Mouse (Mus musculus) MEL (cell line): Measurements from ENCODE around the gene 1110008P14Rik.

ENCODE experiments used
- BHLHE40 ChIP-seq: IDR thresholded peaks from 2 replicates; pipeline ENCODE4 v1.6.1; 2012; ENCODE audit warnings: low read depth, mild to moderate bottlenecking, inconsistent platforms, low read length, improper control_type of control experiment, borderline replicate concordance
- GABPA ChIP-seq: IDR thresholded peaks from 2 replicates; pipeline ENCODE4 v1.6.1; 2012; ENCODE audit warnings: low read depth, mild to moderate bottlenecking, inconsistent platforms, low read length, improper control_type of control experiment, moderate library complexity
- POLR2A ChIP-seq, 2 experiments: IDR thresholded peaks; 2 replicates each; pipeline ENCODE4 v1.6.1; 2011 to 2012; ENCODE audit warnings: low read length in 2 of 2, mild to moderate bottlenecking in 2 of 2, control low read depth in 1 of 2, improper control_type of control experiment in 1 of 2, low read depth in 1 of 2, moderate library complexity in 1 of 2; ENCODE audit not compliant: control insufficient read depth in 1 of 2, insufficient read depth in 1 of 2, poor library complexity in 1 of 2
- RCOR1 ChIP-seq: IDR thresholded peaks from 2 replicates; pipeline ENCODE4 v1.6.1; 2012; ENCODE audit warnings: low read depth, mild to moderate bottlenecking, inconsistent platforms, low read length, improper control_type of control experiment
- SMC3 ChIP-seq: IDR thresholded peaks from 2 replicates; pipeline ENCODE4 v1.6.1; 2011; ENCODE audit warnings: low read depth, low read length, improper control_type of control experiment
- TAL1 ChIP-seq: IDR thresholded peaks from 2 replicates; pipeline ENCODE4 v1.6.1; 2012; ENCODE audit warnings: mild to moderate bottlenecking, inconsistent platforms, low read length, moderate library complexity, mixed read lengths
- USF1 ChIP-seq: IDR thresholded peaks from 2 replicates; pipeline ENCODE4 v1.6.1; 2014; ENCODE audit warnings: low read depth, mild to moderate bottlenecking, inconsistent platforms, low read length, improper control_type of control experiment, moderate library complexity
- ZNF384 ChIP-seq: IDR thresholded peaks from 2 replicates; pipeline ENCODE4 v1.6.1; 2012; ENCODE audit warnings: low read depth, mild to moderate bottlenecking, inconsistent platforms, low read length, improper control_type of control experiment

DNA sequence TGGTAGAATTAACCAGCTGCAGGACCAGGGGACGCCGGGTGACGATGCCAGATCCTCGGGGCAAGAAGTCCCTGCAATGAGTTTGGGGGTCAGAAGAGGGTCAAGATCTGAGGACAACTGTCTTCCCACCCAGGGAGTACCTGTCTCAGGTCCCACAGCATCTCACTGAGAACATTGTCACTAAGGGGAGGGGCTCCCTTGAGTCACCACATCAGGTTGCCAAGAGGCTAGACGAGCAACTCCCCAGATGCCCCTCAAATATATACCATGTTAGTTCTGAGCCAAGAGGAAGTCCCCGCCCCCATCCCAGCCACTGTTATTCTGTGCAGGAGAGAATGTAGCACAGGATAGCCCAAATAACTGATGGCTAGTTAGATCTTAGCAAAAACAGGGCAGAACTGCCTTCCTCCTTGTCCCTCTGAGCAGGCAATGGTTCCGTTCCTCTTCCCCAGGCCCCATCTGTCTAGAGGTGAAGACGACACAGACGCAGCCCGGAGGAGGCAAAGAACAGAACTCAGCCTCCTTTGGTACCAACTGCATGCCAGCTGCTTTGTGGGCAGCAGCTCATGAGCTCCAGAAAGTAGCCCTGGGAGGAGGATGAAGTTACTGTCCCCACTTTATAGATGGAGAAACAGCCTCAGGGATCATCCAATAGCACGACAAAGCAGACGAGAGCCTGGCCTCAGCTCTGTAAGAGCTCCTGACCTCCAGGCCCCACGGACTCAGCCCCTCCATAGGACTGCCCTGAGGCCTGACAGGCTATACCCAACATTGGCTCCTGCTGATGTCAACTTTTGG, 40.7 kb downstream of the 1110008P14Rik start:
- TF ChIP-seq POLR2A (IDR thresholded peaks at IDR 0.05; ENCODE audit: control insufficient read depth in 1 of 2, insufficient read depth in 1 of 2, low read depth in 1 of 2, low read length in 2 of 2, poor library complexity in 1 of 2) (no peak), BHLHE40 (no peak), GABPA (no peak), USF1 (no peak), TAL1 (no peak), SMC3 (no peak), RCOR1 (no peak), ZNF384 (no peak)
